Mouse (Mus musculus): ENCODE data around the gene Car15. TPM values are rescaled to one million over a fixed set of nuclear protein-coding genes. Genes with fewer than 3 reads are reported as not detected.

The Car15 gene
- polyA plus RNA-seq, 1 experiment from 2014 or later, result 3.3 TPM

DNA sequence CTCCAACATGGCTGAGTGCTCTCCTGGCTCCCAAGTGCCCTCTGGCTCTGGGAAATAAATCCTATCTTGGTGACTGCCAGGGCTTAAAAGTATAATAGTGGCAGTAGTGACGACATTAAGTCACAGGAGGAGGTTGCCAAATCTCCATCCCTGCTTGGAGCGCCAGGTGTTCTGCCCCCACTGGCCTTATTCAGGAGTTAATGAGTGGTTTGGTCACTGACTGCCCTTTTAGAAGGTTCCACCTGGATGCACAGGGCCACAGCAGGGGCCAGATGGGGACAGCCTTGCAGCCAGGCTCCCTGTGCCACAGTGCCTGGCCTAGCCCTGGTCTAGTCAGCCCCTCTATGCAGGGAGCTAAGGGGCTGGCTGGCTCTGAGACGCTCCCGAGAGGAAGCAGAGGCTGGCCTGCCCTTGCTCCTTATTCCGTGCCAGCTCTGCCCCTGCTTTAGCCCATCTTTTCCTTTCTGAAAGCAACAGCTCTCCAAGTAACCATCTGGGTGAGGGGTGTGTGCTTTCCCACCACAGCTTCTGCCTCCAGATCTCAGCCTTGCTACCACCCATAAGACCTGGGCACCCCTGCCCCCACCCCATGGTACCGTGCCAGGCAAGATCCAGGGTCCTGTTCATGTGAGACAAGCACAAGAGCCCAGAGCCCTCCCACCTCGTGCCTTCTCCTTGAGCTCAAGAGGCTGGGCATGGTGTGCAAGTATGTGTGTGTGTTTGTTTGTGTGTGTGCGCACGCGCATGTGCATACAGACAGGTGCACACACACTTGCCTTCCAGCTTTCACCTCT is 7.6 kb downstream of the Car15 start:
- no peak overlapping the region for H3K9ac ChIP-seq (ENCODE audit: low read depth, low read length)
- ATAC-seq, result no peak
- 62% methylated on average over 10 of the region's 10 CpGs for WGBS

DNA sequence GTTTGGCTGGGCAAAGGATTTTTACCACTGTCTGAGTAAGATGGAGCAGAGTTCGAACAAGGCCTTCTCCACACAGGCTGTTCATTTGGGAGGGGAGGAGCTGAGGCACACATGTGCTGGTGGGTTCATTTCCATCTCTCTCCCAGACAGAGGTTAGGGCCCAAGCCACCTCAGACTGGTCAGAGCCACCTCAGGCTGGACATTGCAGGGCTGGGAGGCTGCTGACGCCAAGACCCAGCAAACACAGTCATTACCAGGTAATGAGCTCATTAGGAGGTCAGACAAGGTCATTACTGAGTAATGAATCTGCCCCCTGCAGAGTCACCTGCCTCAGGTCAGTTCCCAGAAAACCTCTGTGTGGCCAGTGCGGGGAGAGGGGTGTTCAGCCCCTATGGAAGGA is 9.3 kb downstream of the Car15 start:
- Histone ChIP-seq H3K27me3 (ENCODE audit: control insufficient read depth, insufficient read depth, low read depth, low read length) (peaks cover 18% of the 10 kb centered on the region), H3K27ac (ENCODE audit: low read length) (no peak overlapping the region), H3K4me2 (ENCODE audit: low read length) (no peak overlapping the region), H3K9ac (ENCODE audit: low read depth, low read length) (no peak overlapping the region), H3K9me3 (replicated peaks; ENCODE audit: control insufficient read depth, low read length, poor library complexity, severe bottlenecking) (no peaks in the 10 kb centered on the region), H3K4me1 (ENCODE audit: control insufficient read depth, insufficient read depth, low read length) (peaks cover 5% of the 10 kb centered on the region; the same call in 1 of the 2 replicates), H3K36me3 (ENCODE audit: control insufficient read depth, insufficient read depth, low read length) (no peaks in the 10 kb centered on the region), H3K4me3 (ENCODE audit: low read depth, low read length) (no peak overlapping the region)
- WGBS, result 53% methylated on average over 3 of the region's 3 CpGs
- ATAC-seq, result no peak

More for the DNA sequence above, 7.6 kb downstream of the Car15 start:
- H3K4me3 ChIP-seq (ENCODE audit: low read depth, low read length), result no peak overlapping the region
- no peaks in the 10 kb centered on the region for H3K9me3 ChIP-seq (replicated peaks; ENCODE audit: control insufficient read depth, low read length, poor library complexity, severe bottlenecking)
- no peak overlapping the region for H3K4me2 ChIP-seq (ENCODE audit: low read length)
- H3K4me1 ChIP-seq (ENCODE audit: control insufficient read depth, insufficient read depth, low read length), result peaks cover 18% of the 10 kb centered on the region
- peaks cover 18% of the 10 kb centered on the region for H3K27me3 ChIP-seq (ENCODE audit: control insufficient read depth, insufficient read depth, low read depth, low read length)
- H3K36me3 ChIP-seq (ENCODE audit: control insufficient read depth, insufficient read depth, low read length), result no peaks in the 10 kb centered on the region
- H3K27ac ChIP-seq (ENCODE audit: low read length), result no peak overlapping the region

- H3K4me2 ChIP-seq (ENCODE audit: low read length), result no peak overlapping the region
- H3K9ac ChIP-seq (ENCODE audit: low read depth, low read length), result no peak overlapping the region
- H3K27ac ChIP-seq (ENCODE audit: low read length), result no peak overlapping the region
- 93% methylated on average over 2 of the region's 2 CpGs for WGBS
- no peak for ATAC-seq
- H3K9me3 ChIP-seq (replicated peaks; ENCODE audit: control insufficient read depth, low read length, poor library complexity, severe bottlenecking), result no peaks in the 10 kb centered on the region
- H3K4me1 ChIP-seq (ENCODE audit: control insufficient read depth, insufficient read depth, low read length), result peaks cover 5% of the 10 kb centered on the region; the same call in 1 of the 2 replicates
- no peak overlapping the region for H3K4me3 ChIP-seq (ENCODE audit: low read depth, low read length)
- no peaks in the 10 kb centered on the region for H3K36me3 ChIP-seq (ENCODE audit: control insufficient read depth, insufficient read depth, low read length)
- peaks cover 18% of the 10 kb centered on the region for H3K27me3 ChIP-seq (ENCODE audit: control insufficient read depth, insufficient read depth, low read depth, low read length)
Observed at GRCm38 (mm10) chr16:17828229-17828628, 9.9 kb downstream of the Car15 start.

DNA sequence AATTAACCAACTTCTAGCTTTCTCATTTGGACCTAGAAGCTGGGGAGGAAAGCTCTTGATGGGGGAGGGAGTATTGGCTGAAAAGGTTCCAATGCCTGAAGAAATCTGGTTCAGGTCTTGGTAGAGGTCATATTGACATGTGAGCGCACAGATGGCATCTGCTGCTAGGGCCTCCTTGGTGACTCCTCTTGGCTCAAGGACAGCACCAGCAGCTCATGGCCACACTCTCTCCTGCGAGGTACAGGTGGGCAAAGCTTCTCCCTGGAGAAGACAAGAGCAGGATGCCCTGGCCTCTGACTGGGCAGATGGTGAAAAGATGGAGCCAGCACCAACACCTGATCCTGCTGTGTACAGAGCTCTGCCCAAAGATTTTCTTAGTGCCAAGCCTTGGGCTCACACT is 11.7 kb downstream of the Car15 start:
- Histone ChIP-seq H3K27me3 (ENCODE audit: control insufficient read depth, insufficient read depth, low read depth, low read length) (peaks cover 11% of the 10 kb centered on the region), H3K4me2 (ENCODE audit: low read length) (no peak overlapping the region), H3K4me3 (ENCODE audit: low read depth, low read length) (no peak overlapping the region), H3K9ac (ENCODE audit: low read depth, low read length) (no peak overlapping the region), H3K36me3 (ENCODE audit: control insufficient read depth, insufficient read depth, low read length) (no peaks in the 10 kb centered on the region), H3K9me3 (replicated peaks; ENCODE audit: control insufficient read depth, low read length, poor library complexity, severe bottlenecking) (no peaks in the 10 kb centered on the region), H3K27ac (ENCODE audit: low read length) (no peak overlapping the region), H3K4me1 (ENCODE audit: control insufficient read depth, insufficient read depth, low read length) (no peaks in the 10 kb centered on the region)
- no peak for ATAC-seq
- 83% methylated on average over 2 of the region's 2 CpGs for WGBS

DNA sequence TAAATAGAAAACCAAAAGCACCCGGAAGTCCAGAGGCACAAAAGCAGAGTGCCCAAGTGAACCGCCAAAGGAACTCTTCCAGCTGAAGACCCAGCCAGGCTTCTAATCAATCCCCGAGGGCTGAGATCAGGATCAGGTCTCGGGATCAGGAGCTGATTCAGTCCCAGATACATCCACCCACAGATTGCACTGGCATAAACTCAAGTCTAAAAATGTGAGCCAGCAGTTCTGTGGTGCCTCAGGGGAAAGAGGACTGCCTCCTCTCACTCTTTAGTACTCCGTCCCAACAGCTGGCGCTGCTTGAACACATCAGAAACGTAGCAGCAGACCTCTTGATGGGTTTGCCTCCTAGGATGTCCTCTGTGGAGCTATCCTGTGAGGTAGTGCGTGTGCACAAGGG is 21.6 kb downstream of the Car15 start:
- no peak overlapping the region for H3K27ac ChIP-seq (ENCODE audit: low read length)
- H3K4me2 ChIP-seq (ENCODE audit: low read length), result peak overlapping the region; percentile 85
- peaks cover 9% of the 10 kb centered on the region for H3K27me3 ChIP-seq (ENCODE audit: control insufficient read depth, insufficient read depth, low read depth, low read length)
- no peaks in the 10 kb centered on the region for H3K36me3 ChIP-seq (ENCODE audit: control insufficient read depth, insufficient read depth, low read length)
- H3K9me3 ChIP-seq (replicated peaks; ENCODE audit: control insufficient read depth, low read length, poor library complexity, severe bottlenecking), result no peaks in the 10 kb centered on the region
- no peak overlapping the region for H3K4me3 ChIP-seq (ENCODE audit: low read depth, low read length)
- H3K4me1 ChIP-seq (ENCODE audit: control insufficient read depth, insufficient read depth, low read length), result peaks cover 14% of the 10 kb centered on the region
- peak overlapping the region; percentile 74 for H3K9ac ChIP-seq (ENCODE audit: low read depth, low read length)
- 81% methylated on average over 8 of the region's 8 CpGs for WGBS
- ATAC-seq, result no peak

DNA sequence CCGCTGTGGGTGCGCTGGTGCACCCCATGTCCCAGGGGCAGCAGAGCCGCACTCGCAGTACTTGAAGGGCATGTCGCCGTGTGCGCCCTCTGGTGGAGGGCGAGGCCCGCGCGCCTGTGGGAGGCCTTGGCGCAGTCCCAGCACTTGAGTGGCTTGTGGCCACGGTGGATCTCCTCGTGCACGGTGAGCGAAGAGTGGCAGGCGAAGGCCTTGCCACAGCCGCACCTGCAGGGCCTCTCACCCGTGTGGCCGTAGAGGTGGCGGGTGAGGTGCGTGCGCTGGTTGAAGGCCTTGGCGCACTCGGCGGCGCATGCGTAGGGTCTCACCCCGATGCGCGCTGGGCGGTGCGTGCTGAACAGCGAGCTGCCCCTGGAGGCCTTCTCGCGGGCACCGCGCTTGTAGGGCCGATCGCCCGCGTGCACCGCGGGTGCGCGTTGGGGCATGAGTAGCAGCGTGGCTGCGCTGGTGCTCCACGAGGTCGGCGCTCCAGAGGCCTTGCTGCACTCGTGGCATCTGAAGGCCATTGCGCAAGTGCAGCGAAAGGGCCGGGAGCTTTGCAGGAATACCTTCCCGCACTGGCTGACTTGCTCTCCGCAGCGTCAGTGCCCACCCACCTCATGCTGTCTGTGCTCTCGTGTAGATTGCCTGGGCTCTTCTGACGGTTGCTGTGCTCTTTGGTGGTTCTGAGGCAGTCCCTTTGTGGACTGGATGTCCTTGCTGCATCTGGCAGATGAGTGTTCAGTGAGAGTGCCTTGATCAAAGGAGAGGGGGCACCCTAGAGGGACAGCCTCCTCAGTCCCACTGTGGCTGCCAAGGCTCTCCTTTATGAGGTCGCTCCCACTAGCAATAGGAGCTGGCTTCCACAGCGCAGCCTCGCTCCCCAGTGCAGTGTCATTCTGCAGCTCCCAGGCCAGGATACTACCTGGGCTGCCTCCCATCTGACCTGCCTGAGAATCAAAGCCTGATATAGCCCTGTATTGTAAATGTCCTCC is 22.5 kb downstream of the Car15 start:
- H3K27me3 ChIP-seq (ENCODE audit: control insufficient read depth, insufficient read depth, low read depth, low read length), result peaks cover 12% of the 10 kb centered on the region
- no peaks in the 10 kb centered on the region for H3K36me3 ChIP-seq (ENCODE audit: control insufficient read depth, insufficient read depth, low read length)
- WGBS, result 2% methylated on average over 62 of the region's 63 CpGs
- peaks cover 14% of the 10 kb centered on the region for H3K4me1 ChIP-seq (ENCODE audit: control insufficient read depth, insufficient read depth, low read length)
- peak overlapping the region; percentile 60 for H3K4me3 ChIP-seq (ENCODE audit: low read depth, low read length)
- ATAC-seq, result peak; percentile 90
- no peaks in the 10 kb centered on the region for H3K9me3 ChIP-seq (replicated peaks; ENCODE audit: control insufficient read depth, low read length, poor library complexity, severe bottlenecking)
- peak overlapping the region; percentile 74 for H3K9ac ChIP-seq (ENCODE audit: low read depth, low read length)
- peak overlapping the region; percentile 81 for H3K27ac ChIP-seq (ENCODE audit: low read length)
- peak overlapping the region; percentile 85 for H3K4me2 ChIP-seq (ENCODE audit: low read length)

DNA sequence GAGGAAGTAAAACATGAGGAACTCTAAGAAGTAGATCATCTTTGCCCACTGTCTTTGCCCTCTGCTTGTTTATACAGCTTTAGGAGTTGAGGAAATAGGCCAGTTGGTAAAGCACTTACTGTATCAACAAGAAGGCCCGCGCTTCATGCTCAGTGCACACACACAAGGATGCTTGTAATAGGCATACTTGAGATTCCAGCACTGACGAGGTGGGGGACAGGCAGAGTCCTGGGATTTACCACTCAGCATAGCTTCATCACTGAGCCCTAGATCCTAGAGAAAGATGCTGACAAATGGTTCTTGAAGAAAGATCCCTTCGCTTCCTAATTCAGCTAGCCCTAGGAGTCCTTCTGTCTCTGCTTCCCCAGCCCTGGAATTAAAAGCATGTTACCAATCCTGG is 25.0 kb downstream of the Car15 start:
- Histone ChIP-seq H3K9me3 (replicated peaks; ENCODE audit: control insufficient read depth, low read length, poor library complexity, severe bottlenecking) (no peaks in the 10 kb centered on the region), H3K27me3 (ENCODE audit: control insufficient read depth, insufficient read depth, low read depth, low read length) (peaks cover 12% of the 10 kb centered on the region), H3K27ac (ENCODE audit: low read length) (no peak overlapping the region), H3K4me3 (ENCODE audit: low read depth, low read length) (no peak overlapping the region), H3K36me3 (ENCODE audit: control insufficient read depth, insufficient read depth, low read length) (no peaks in the 10 kb centered on the region), H3K4me2 (ENCODE audit: low read length) (no peak overlapping the region), H3K4me1 (ENCODE audit: control insufficient read depth, insufficient read depth, low read length) (peaks cover 22% of the 10 kb centered on the region), H3K9ac (ENCODE audit: low read depth, low read length) (no peak overlapping the region)
- ATAC-seq, result no peak
- WGBS, result 56% methylated on average over 4 of the region's 4 CpGs

- Histone ChIP-seq H3K36me3 (ENCODE audit: control insufficient read depth, insufficient read depth, low read length) (no peaks in the 10 kb centered on the region), H3K27me3 (ENCODE audit: control insufficient read depth, insufficient read depth, low read depth, low read length) (peaks cover 12% of the 10 kb centered on the region), H3K9ac (ENCODE audit: low read depth, low read length) (no peak overlapping the region), H3K4me1 (ENCODE audit: control insufficient read depth, insufficient read depth, low read length) (peaks cover 27% of the 10 kb centered on the region), H3K27ac (ENCODE audit: low read length) (no peak overlapping the region), H3K9me3 (replicated peaks; ENCODE audit: control insufficient read depth, low read length, poor library complexity, severe bottlenecking) (no peaks in the 10 kb centered on the region), H3K4me3 (ENCODE audit: low read depth, low read length) (no peak overlapping the region), H3K4me2 (ENCODE audit: low read length) (no peak overlapping the region)
- WGBS, result 8% methylated on average over 5 of the region's 5 CpGs
- no peak for ATAC-seq
Observed at GRCm38 (mm10) chr16:17812120-17812519, 26.0 kb downstream of the Car15 start.
